21 mouse cellular contexts compared by ENCODE assay signal in genomic region chr5:5587686-5588085, GRCm38 (mm10). TPM values are rescaled to one million over a fixed set of nuclear protein-coding genes. Genes with fewer than 3 reads are reported as not detected.
"Had no signal": no experiment of that assay in that cellular context is flagged by ENCODE, and none has a peak within 500 bp of the region (broad histone marks: within the 10 kb centered on the region; RNA-seq: fewer than 3 reads in every experiment).

No protein-coding gene starts in this region.

- H3K27ac ChIP-seq: lung, embryonic 15.5 days; midbrain, embryonic 10.5 days; midbrain, embryonic 12.5 days; neural tube, embryonic 13.5 days; neural tube, embryonic 15.5 days had no signal

- H3K36me3 ChIP-seq: lung, embryonic 15.5 days; midbrain, embryonic 10.5 days; midbrain, embryonic 12.5 days; neural tube, embryonic 13.5 days; neural tube, embryonic 15.5 days had no signal

- H3K4me3 ChIP-seq: lung, embryonic 15.5 days; midbrain, embryonic 10.5 days; midbrain, embryonic 12.5 days; myocyte; neural tube, embryonic 13.5 days; neural tube, embryonic 15.5 days had no signal

- H3K27me3 ChIP-seq: lung, embryonic 15.5 days; midbrain, embryonic 12.5 days; neural tube, embryonic 13.5 days; neural tube, embryonic 15.5 days had no signal

- H3K4me1 ChIP-seq: lung, embryonic 15.5 days; midbrain, embryonic 10.5 days; midbrain, embryonic 12.5 days; neural tube, embryonic 13.5 days; neural tube, embryonic 15.5 days had no signal

- DNase-seq: lung, adult 2 months; lung, postnatal 10 days; lung, postnatal 4 days; midbrain, embryonic 14.5 days; retina, postnatal 1 day; right cerebral cortex, adult 18-20 months; right cerebral cortex, postnatal 25 days; right cerebral cortex, postnatal 4 days; spleen, adult 18-20 months; thymus, adult 18-20 months; thymus, postnatal 14 days; thymus, postnatal 36 days had no signal

- H3K9me3 ChIP-seq: lung, embryonic 15.5 days; midbrain, embryonic 10.5 days; midbrain, embryonic 12.5 days; neural tube, embryonic 15.5 days had no signal

RNA-seq across cellular contexts. Expression of gene Gm8773, which starts 14.1 kb away (rescaled TPM):
- total RNA-seq: megakaryocyte, adult 5-6 weeks; megakaryocyte-erythroid progenitor cell, adult 5-6 weeks had no signal
- polyA plus RNA-seq: small intestine, adult 2 months had no signal
